Mouse (Mus musculus): Measurements from ENCODE around the gene Dhps.
"Not testable (repeated sequence)": the region's sequence is repeated elsewhere in the genome, so short reads cannot be mapped to it uniquely, and the experiment has no call there.

DNA sequence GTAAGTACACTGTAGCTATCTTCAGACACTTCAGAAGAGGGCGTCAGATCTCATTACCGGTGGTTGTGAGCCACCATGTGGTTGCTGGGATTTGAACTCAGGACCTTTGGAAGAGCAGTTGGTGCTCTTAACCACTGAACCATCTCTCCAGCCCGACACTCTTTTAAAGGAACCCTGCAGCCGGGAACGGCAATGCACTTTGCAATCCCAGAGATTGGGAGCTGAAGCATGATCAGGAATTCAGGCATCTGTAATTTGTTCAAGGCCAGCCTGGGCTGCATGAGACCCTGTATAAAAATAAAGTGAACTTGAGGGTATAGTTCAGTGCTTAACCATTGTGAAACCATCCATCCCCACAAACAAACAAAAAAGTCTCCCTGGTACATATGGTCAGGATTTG, 48.7 kb downstream of the Dhps start:
- not testable (repeated sequence) for TF ChIP-seq CTCF (IDR thresholded peaks at IDR 0.05; ENCODE audit: borderline replicate concordance, insufficient read depth, low read length); POLR2A (IDR thresholded peaks at IDR 0.05; ENCODE audit: low read depth, low read length)

Data from embryonic fibroblast, embryonic 13.5 days (primary cell).